Mouse (Mus musculus) myocyte (in vitro differentiated cells): Measurements from ENCODE around the gene 1700012B07Rik.

Experiments
- CEBPB ChIP-seq: IDR thresholded peaks from 2 replicates; pipeline ENCODE4 v1.6.1; 2011; ENCODE audit warnings: mild to moderate bottlenecking, moderate library complexity; ENCODE audit not compliant: poor library complexity, insufficient read depth, severe bottlenecking
- E2F4 ChIP-seq: IDR thresholded peaks from one replicate; pipeline ENCODE4 v1.6.1; 2011; ENCODE audit warnings: mild to moderate bottlenecking, control low read depth, moderate library complexity; ENCODE audit not compliant: insufficient read depth
- MAX ChIP-seq: IDR thresholded peaks from one replicate; pipeline ENCODE4 v1.6.1; 2011; ENCODE audit warnings: low read depth, mild to moderate bottlenecking, control low read depth
- MYOD1 ChIP-seq, 3 experiments: IDR thresholded peaks; one replicate each; pipeline ENCODE4 v1.6.1; 2011; ENCODE audit warnings: control low read depth in 2 of 3, low read depth in 2 of 3, mild to moderate bottlenecking in 2 of 3, moderate library complexity in 1 of 3; ENCODE audit not compliant: insufficient read length in 2 of 3, control insufficient read depth in 1 of 3
- MYOG ChIP-seq, 3 experiments: IDR thresholded peaks; one replicate each; pipeline ENCODE4 v1.6.1; 2011; ENCODE audit warnings: control low read depth in 2 of 3, low read depth in 2 of 3, mild to moderate bottlenecking in 2 of 3; ENCODE audit not compliant: insufficient read length in 2 of 3, control insufficient read depth in 1 of 3, insufficient read depth in 1 of 3
- POLR2A ChIP-seq: IDR thresholded peaks from one replicate; pipeline ENCODE4 v1.6.1; 2011; ENCODE audit warnings: low read depth, mild to moderate bottlenecking, control low read depth, moderate library complexity; ENCODE audit not compliant: insufficient read length
- POLR2AphosphoS2 ChIP-seq: IDR thresholded peaks from one replicate; pipeline ENCODE4 v1.6.1; 2011; ENCODE audit warnings: low read depth, control low read depth; ENCODE audit not compliant: insufficient read length
- REST ChIP-seq: IDR thresholded peaks from one replicate; pipeline ENCODE4 v1.6.1; 2011; ENCODE audit warnings: mild to moderate bottlenecking, control low read depth, moderate library complexity; ENCODE audit not compliant: insufficient read depth, insufficient read length
- SRF ChIP-seq: IDR thresholded peaks from one replicate; pipeline ENCODE4 v1.6.1; 2011; ENCODE audit warnings: low read depth; ENCODE audit not compliant: control insufficient read depth, insufficient read length
- TCF12 ChIP-seq: IDR thresholded peaks from one replicate; pipeline ENCODE4 v1.6.1; 2011; ENCODE audit warnings: mild to moderate bottlenecking, control low read depth; ENCODE audit not compliant: poor library complexity, insufficient read depth, severe bottlenecking
- TCF3 ChIP-seq: IDR thresholded peaks from one replicate; pipeline ENCODE4 v1.6.1; 2011; ENCODE audit warnings: low read depth, control low read depth; ENCODE audit not compliant: insufficient read length
- USF1 ChIP-seq: IDR thresholded peaks from one replicate; pipeline ENCODE4 v1.6.1; 2011; ENCODE audit warnings: low read depth, mild to moderate bottlenecking, control low read depth, moderate library complexity

DNA sequence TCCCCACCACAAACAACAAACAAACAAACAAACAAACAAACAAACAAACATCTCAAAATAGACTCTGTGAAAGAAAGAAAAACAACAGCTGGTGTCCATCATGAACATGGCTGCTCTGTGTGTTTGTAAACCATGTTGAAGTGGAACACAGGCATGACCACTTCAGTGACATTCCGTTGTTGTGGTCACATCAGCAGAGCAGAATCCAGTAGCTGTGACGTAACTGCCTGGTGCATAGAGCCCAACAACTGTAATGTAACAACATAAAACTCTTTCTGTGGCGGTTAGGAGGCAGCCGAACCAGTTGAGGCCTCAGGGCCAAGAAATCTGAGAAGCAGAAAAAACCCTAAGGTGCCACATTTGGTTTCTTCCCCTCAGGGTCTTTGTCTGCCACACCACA, 17.8 kb upstream of the 1700012B07Rik start:
- no peak for TF ChIP-seq MAX
- no peak for TF ChIP-seq E2F4
- TF ChIP-seq POLR2A, result no peak
- no peak for TF ChIP-seq USF1
- TF ChIP-seq TCF3, result no peak
- no peak for TF ChIP-seq SRF
- TF ChIP-seq TCF12, result no peak
- TF ChIP-seq MYOG (IDR thresholded peaks at IDR 0.05; ENCODE audit: control insufficient read depth in 1 of 3, insufficient read depth in 1 of 3, insufficient read length in 2 of 3, low read depth in 2 of 3), result no peak
- no peak for TF ChIP-seq CEBPB
- no peak for TF ChIP-seq POLR2AphosphoS2
- no peak for TF ChIP-seq REST
- TF ChIP-seq MYOD1 (IDR thresholded peaks at IDR 0.05; ENCODE audit: control insufficient read depth in 1 of 3, insufficient read length in 2 of 3, low read depth in 2 of 3), result no peak
